Mouse (Mus musculus): ENCODE results near the gene Pdpk1.
A peak's percentile ranks its signal among the peaks of the same experiment; 100 is the strongest.

Gene Pdpk1

GRCm38 (mm10) chr17:24150824-24151223 lies at the start of gene Pdpk1:
Pdpk1 (minus strand) TSS chr17:24150924.
- no peak for ATAC-seq (ENCODE audit: low TSS enrichment)

- no peak for ATAC-seq (ENCODE audit: low TSS enrichment)
Measured at GRCm38 (mm10) chr17:24199741-24200140, 49.0 kb upstream of the Pdpk1 start.

GRCm38 (mm10) chr17:24199252-24199651 lies 48.5 kb upstream of the Pdpk1 start:
- ATAC-seq (ENCODE audit: low TSS enrichment), result peak; percentile 64

- ATAC-seq (ENCODE audit: low TSS enrichment), result peak; percentile 57; the same call in 1 of the 2 replicates
Measured at GRCm38 (mm10) chr17:24197032-24197824, 46.5 kb upstream of the Pdpk1 start.

GRCm38 (mm10) chr17:24195349-24195748 lies 44.6 kb upstream of the Pdpk1 start:
- no peak for ATAC-seq (ENCODE audit: low TSS enrichment)

- no peak for ATAC-seq (ENCODE audit: low TSS enrichment)
Measured at GRCm38 (mm10) chr17:24193769-24194168, 43.0 kb upstream of the Pdpk1 start.

- ATAC-seq (ENCODE audit: low TSS enrichment), result no peak
Measured at GRCm38 (mm10) chr17:24193268-24193667, 42.5 kb upstream of the Pdpk1 start.

GRCm38 (mm10) chr17:24192848-24193247 lies 42.1 kb upstream of the Pdpk1 start:
- no peak for ATAC-seq (ENCODE audit: low TSS enrichment)

- no peak for ATAC-seq (ENCODE audit: low TSS enrichment)
Measured at GRCm38 (mm10) chr17:24191481-24191880, 40.8 kb upstream of the Pdpk1 start.

GRCm38 (mm10) chr17:24190934-24191333 lies 40.2 kb upstream of the Pdpk1 start:
- no peak for ATAC-seq (ENCODE audit: low TSS enrichment)

GRCm38 (mm10) chr17:24174259-24174658 lies 23.5 kb upstream of the Pdpk1 start:
- ATAC-seq (ENCODE audit: low TSS enrichment), result no peak

GRCm38 (mm10) chr17:24173423-24173822 lies 22.7 kb upstream of the Pdpk1 start:
- ATAC-seq (ENCODE audit: low TSS enrichment), result 0 out of 2 replicates have a peak, but pooled peaks have one; percentile 20

- no peak for ATAC-seq (ENCODE audit: low TSS enrichment)
Measured at GRCm38 (mm10) chr17:24171738-24172137, 21.0 kb upstream of the Pdpk1 start.

GRCm38 (mm10) chr17:24170729-24171128 lies 20.0 kb upstream of the Pdpk1 start:
- ATAC-seq (ENCODE audit: low TSS enrichment), result no peak

GRCm38 (mm10) chr17:24170125-24170524 lies 19.4 kb upstream of the Pdpk1 start:
- no peak for ATAC-seq (ENCODE audit: low TSS enrichment)

- peak; percentile 83 for ATAC-seq (ENCODE audit: low TSS enrichment)
Measured at GRCm38 (mm10) chr17:24169317-24170065, 18.8 kb upstream of the Pdpk1 start, which contains the start of gene Atp6v0c. Atp6v0c (minus strand) TSS chr17:24169702.

GRCm38 (mm10) chr17:24168590-24169277 lies 18.0 kb upstream of the Pdpk1 start:
- ATAC-seq (ENCODE audit: low TSS enrichment), result peak; percentile 28; the same call in 1 of the 2 replicates

GRCm38 (mm10) chr17:24167891-24168505 lies 17.3 kb upstream of the Pdpk1 start:
- ATAC-seq (ENCODE audit: low TSS enrichment), result no peak

GRCm38 (mm10) chr17:24167120-24167519 lies 16.4 kb upstream of the Pdpk1 start:
- no peak for ATAC-seq (ENCODE audit: low TSS enrichment)

GRCm38 (mm10) chr17:24164566-24165259 lies 14.0 kb upstream of the Pdpk1 start:
- no peak for ATAC-seq (ENCODE audit: low TSS enrichment)

Measured in frontal cortex, adult (tissue).